25 mouse cellular contexts compared by ENCODE assay signal in the genomic region with DNA sequence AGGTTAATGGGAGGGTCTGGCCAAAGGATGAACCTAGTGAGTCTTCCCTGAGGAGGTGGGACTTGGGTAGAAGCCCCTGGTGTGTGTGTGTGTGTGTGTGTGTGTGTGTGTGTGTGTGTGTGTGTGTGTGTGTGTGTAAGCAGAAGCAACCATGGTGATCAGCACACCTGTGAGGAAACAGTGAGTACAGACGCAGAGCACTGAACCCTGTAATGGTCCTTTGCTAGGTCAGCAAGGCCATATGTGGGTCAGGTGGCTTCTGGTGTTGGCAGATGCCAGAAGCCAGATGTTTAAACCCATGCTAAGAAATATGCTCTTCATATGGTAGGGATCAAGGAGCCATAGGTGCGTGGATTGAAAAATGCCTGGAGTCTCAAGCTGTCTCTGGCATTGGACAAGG. TPM values are rescaled to one million over a fixed set of nuclear protein-coding genes. Genes with fewer than 3 reads are reported as not detected.
A peak's percentile ranks its signal among the peaks of the same experiment; 100 is the strongest.
DNase-seq lines count a peak whose midpoint lies in the region; ATAC-seq and TF ChIP-seq lines count a peak whose summit lies in the region.
"Had no signal": no experiment of that assay in that cellular context is flagged by ENCODE, and none has a peak within 500 bp of the region (broad histone marks: within the 10 kb centered on the region; RNA-seq: fewer than 3 reads in every experiment).

No protein-coding gene starts in this region.

- H3K36me3 ChIP-seq in heart, embryonic 10.5 days: no peaks in the 10 kb centered on the region
- H3K36me3 ChIP-seq: embryonic facial prominence, embryonic 10.5 days; intestine, embryonic 15.5 days; midbrain, embryonic 13.5 days had no signal

- intact Hi-C loops in heart, postnatal 10 days (cut with DNase I): no loop called here
- intact Hi-C loops in left cerebral cortex, adult 2 months (cut with DNase I): loop anchor here (2.0 kb wide), 1 partner anchor 20 kb away; no protein-coding TSS in a partner anchor

- H3K4me3 ChIP-seq in heart, embryonic 10.5 days: no peak overlapping the region
- H3K4me3 ChIP-seq in left cerebral cortex, adult 2 months: no peak overlapping the region
- H3K4me3 ChIP-seq: embryonic facial prominence, embryonic 10.5 days; intestine, embryonic 15.5 days; midbrain, embryonic 13.5 days had no signal

- no peak for DNase-seq in heart, embryonic 10.5 days (ENCODE audit: low spot score)
- DNase-seq in heart, postnatal 10 days: no peak
- DNase-seq in left cerebral cortex, adult 2 months (ENCODE audit: extremely low spot score in 1 of 2, low spot score in 2 of 2): no peak
- DNase-seq in left cerebral cortex, adult 8-10 months (ENCODE audit: low spot score in 2 of 2): no peak
- DNase-seq in thymus, postnatal 4 days: peak; percentile 38
- no peak for DNase-seq in thymus, postnatal 0 days (ENCODE audit: low spot score)
- DNase-seq in adipocyte (ENCODE audit: low spot score): no peak
- DNase-seq: adrenal gland, postnatal 36 days; cerebellum, adult 11 months; cerebellum, adult 9-11 months; forebrain, postnatal 0 days; gastrocnemius, postnatal 14 days; heart, adult 11 months; kidney, adult 8-10 months; kidney, postnatal 10 days; lung, postnatal 10 days; retina, postnatal 1 day had no signal

- H3K27ac ChIP-seq in heart, embryonic 10.5 days: peak overlapping the region; percentile 57
- peak overlapping the region; percentile 92 for H3K27ac ChIP-seq in left cerebral cortex, adult 2 months
- H3K27ac ChIP-seq: intestine, embryonic 15.5 days; midbrain, embryonic 13.5 days had no signal

- H3K4me1 ChIP-seq in heart, embryonic 10.5 days: peaks cover 69% of the 10 kb centered on the region

- TF ChIP-seq CTCF in left cerebral cortex, adult 2 months (IDR thresholded peaks at IDR 0.05): no peak

- no peak for ATAC-seq in megakaryocyte, adult 5-6 weeks (ENCODE audit: poor library complexity, severe bottlenecking)
- ATAC-seq: hindbrain, embryonic 16.5 days; intestine, embryonic 15.5 days; midbrain, embryonic 13.5 days had no signal

- H3K27me3 ChIP-seq in heart, embryonic 10.5 days (ENCODE audit: insufficient read depth, poor library complexity, severe bottlenecking): 0 out of 2 replicates have a peak, but pooled peaks cover 4% of the 10 kb centered on the region

- no peaks in the 10 kb centered on the region for H3K9me3 ChIP-seq in heart, embryonic 10.5 days
- H3K9me3 ChIP-seq: embryonic facial prominence, embryonic 10.5 days; intestine, embryonic 15.5 days; megakaryocyte, embryonic 14.5 days; midbrain, embryonic 13.5 days had no signal

- 90% methylated on average over 2 of the region's 2 CpGs for WGBS in heart, embryonic 10.5 days

RNA-seq across cellular contexts. Expression of a gene that starts 11.5 kb away (rescaled TPM):
- polyA plus RNA-seq in heart, embryonic 10.5 days (2016; fragmentation: Nextera tagmentation; extraction: Ambion mirVana): 15.2 and 18.5 TPM in 2 replicates
- total RNA-seq in heart, postnatal 10 days (2021): 1 to 10 TPM in 1 of 2 experiments, under 1 TPM in 1; 0.96 to 1.7 TPM
- 1 to 10 TPM; 2.9 to 4.4 TPM for total RNA-seq in left cerebral cortex, adult 2 months (2021)
- 1 to 10 TPM; 3.1 to 5.0 (median 4.3) TPM for total RNA-seq in left cerebral cortex, adult 8-10 months (2022)
- 0.10 and 0.17 TPM in 2 replicates for polyA plus RNA-seq in thymus, postnatal 0 days (2015; fragmentation: Nextera tagmentation; extraction: Ambion mirVana)
- total RNA-seq in megakaryocyte, adult 5-6 weeks (2015): not detected in 2 replicates
- total RNA-seq in megakaryocyte, adult 5-6 weeks (2017): not detected in 2 replicates
- total RNA-seq: common myeloid progenitor, adult 5-6 weeks; hematopoietic stem cell, adult 5-6 weeks had no signal
